Mouse (Mus musculus) CD8-positive naive resting alpha-beta T cell, adult 57 days (primary cell): ENCODE data around the gene Eogt. TPM values are rescaled to one million over a fixed set of nuclear protein-coding genes. Genes with fewer than 3 reads are reported as not detected.

Experiments used
- total RNA-seq: library from RNA; stranded (reverse); gene quantifications from one replicate; pipeline ENCODE4 v1.2.4, GENCODE M21; 2023

Gene Eogt
- total RNA-seq = 9.7 TPM

DNA sequence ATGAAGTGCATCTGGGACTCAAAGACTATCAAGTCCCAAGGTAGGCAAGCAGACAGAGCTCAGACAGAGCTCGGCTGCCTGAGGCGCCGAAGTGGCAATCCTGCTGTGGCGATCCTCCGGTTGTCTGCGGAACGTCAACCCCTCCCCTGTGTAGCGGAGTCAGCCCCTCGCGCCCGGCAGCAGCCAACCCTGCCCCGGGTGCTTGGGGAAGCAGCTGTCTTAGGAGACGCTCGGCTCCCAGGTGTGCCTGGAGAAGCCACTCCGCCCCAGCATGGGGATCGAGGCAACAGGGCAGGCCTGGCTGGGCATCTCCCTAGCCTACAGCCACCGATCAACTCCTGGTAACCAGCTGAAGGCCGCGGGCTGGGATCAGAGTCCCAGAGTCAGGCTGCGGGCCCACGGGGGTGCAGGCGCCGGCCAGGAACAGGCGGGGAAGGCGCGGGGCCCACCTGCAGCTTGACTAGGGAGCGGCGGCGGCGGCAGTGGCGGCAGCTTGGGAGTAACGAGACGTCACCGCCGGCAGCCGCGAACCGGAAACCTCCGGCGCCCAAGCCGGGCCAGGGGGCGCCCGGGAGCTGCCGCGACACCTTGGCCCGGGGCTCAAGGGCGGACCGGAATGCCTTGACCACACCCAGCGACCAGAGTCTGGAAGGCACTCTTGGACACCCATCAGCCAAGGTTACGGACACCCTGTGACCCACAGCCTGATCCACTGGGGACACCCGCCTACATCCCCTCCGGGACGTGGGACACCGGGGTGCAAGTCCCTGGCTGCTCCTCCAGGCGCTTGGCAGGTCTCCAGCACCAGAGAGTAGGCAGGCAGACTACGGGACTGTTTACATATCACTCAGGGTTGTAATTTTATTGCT lies at the start of gene Eogt:
Gene Eogt (minus strand): TSS at position 800 of the 869 bp plus-strand sequence.

DNA sequence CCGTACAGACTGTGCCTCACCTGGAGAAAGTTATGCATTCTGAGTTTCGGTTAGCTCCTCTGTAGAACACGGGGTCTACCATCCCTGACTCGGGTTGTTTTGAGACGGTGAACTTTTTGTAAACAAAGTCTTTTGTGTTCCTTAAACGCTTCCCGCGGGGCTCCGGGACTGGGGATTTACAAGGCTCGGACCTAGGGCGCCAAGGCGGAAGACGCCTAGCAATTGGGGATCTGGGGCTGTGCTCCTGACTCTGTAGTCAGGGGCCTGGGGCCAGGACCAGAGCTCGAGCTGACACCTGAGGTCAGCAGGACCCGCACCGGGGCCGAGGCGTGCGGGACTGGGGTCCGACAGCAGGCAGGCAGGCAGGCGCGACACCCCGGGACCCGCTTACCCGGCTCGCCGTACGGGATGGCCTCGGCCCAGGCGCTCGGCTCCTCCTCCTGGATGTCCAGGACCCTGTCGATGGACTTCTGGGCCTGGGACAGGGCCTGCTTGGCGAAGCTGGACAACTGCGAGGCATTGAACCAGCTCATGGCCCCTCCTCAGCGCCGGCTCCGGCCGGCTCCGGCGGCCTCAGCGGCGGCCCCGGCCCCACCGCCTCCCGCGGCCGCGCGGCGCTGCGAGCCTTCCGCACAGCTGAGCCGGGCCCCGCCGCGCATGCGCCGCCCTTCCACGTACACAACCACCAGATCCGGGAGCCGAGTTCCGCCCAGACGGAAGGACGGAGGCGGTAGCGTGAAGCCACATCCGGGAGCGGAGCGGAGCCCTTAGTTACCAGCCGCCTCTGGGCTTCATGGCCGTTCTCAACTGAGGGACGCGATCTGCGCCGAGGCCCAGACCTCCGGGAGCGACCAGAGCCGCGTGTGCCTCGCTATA lies 29.7 kb upstream of the Eogt start, which contains the start of gene Tmf1:
Gene Tmf1 (minus strand): TSS at position 632 of the 876 bp plus-strand sequence.

DNA sequence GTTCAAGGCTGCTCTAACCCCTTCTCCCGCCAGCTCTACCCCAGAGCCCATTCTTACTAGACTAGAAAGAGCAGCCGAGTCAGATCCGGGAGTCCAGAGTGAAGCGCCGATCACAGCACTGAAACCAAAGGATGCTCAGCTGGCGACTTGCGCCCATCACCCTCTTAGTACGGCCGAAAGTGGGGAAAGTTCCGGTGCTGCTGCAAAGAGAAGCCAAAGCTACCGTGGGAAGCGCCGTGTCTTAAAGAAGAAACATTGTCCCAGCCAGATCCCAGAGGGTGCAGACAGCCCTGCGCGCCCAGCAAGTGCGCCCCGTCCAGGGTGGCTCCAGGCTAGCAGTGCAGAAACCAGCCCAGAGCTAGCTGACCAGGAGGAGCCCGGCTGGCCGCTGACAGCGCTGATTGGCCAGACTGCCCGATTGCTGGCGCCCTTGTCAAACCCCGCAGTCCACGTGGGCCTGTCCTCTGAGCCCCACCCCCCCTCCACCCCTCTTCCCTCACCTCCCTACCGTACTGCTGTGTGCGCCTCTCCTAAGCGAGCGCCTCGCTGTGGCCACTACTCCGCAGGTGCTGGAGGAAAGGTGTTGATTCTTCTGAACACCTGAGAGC lies 88.8 kb downstream of the Eogt start, which contains the start of gene Fam19a4:
Gene Fam19a4 (minus strand): TSS at position 340 of the 608 bp plus-strand sequence.

Other genes with a start within 250 kb of the Eogt start
- gene Fam19a4, start 88.8 kb downstream of the Eogt start, total RNA-seq = not detected
- 51.3 TPM for gene Tmf1, start 29.9 kb upstream of the Eogt start, total RNA-seq
- 44.1 TPM for gene Uba3, start 56.5 kb upstream of the Eogt start, total RNA-seq
- 182 TPM for gene Arl6ip5, start 61.5 kb upstream of the Eogt start, total RNA-seq
- not detected for gene Lmod3, start 103.6 kb upstream of the Eogt start, total RNA-seq